Mouse (Mus musculus): ENCODE measurements around the gene Gm11541.
A peak's percentile ranks its signal among the peaks of the same experiment; 100 is the strongest.

DNA sequence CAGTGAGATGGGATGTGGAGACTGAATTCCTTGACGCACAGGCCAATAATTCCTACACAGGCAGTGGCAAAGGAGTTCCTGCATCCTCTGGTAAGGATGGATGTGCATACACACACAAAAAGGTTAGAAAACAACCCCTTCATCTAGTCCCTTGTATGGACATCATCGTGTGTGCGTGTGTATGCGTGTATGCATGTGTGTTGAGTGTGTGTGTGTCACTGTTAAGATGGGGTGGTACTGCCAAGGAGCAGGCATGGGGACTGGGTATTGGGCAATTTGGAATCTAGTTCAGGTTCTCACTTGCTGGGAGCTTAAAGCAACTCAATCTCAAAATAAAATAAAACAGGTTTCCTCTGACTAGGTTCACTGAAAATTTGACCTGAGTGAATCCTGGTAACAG lies 57.8 kb downstream of the Gm11541 start:
- no peak for TF ChIP-seq RCOR1 (conservative IDR thresholded peaks at IDR 0.05; ENCODE audit: low read depth, low read length)
- peak; percentile 94 for TF ChIP-seq POLR2AphosphoS2 (IDR thresholded peaks at IDR 0.05; ENCODE audit: low read depth, low read length)
- no peak for TF ChIP-seq POLR2A (IDR thresholded peaks at IDR 0.05; ENCODE audit: low read depth, low read length)
- TF ChIP-seq ELF1 (IDR thresholded peaks at IDR 0.05; ENCODE audit: low read depth, low read length): no peak
- no peak for TF ChIP-seq CTCF (conservative IDR thresholded peaks at IDR 0.05 in 1 of 2, IDR thresholded peaks at IDR 0.05 in 1 of 2; ENCODE audit: low read depth in 2 of 2, low read length in 2 of 2)
- no peak for TF ChIP-seq TCF12 (IDR thresholded peaks at IDR 0.05; ENCODE audit: low read depth, low read length)

Data from CH12.LX (cell line).